Mouse (Mus musculus): ENCODE data around the gene Engase.

The Engase gene

DNA sequence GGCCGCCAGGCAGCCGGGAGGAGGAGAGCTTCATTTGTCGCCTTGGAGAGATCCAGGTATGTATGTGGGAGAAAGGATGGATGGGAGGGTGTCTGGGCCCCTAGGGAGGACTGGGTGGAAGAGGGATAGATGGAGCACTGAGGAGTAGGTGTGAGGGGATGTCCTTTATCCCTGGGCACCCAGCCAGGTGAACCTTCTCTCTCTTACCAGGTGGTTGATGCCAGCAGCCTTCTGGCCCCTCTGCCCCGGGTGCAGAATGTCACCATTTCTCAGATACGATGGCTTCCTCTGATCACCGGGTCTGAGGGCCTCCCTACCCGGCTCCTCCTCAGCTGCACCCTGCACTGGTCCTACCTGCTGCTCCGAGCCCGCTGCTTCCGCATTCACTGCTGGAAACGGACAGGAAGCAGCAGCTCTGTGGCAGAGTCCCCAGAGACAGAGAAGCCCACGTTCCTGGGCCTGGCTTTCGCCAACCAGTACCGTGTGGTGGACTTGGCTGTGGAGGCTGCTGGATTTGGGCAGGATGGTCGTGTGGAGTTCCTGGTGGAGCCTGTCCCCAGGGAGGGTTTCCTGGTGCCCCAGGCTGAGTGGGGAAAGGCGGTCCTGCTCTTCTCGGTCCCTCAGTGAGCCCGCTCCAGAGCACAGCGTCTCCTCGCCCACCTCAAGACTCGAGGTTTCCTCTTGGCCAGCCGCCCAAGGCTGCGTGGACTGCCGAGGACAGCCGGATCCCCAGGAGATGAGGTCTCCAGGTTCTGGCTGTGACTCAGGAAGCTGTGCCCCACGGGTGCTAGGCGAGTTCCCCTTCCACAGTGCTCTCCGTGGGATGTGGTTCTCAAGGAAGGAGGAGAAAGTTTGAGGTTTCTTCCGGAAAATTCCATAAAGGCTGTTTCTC, 10.5 kb downstream of the Engase start:
- DNase-seq (ENCODE audit: low read depth, low spot score), result no peak

GRCm38 (mm10) chr11:118488191-118488906, 11.7 kb downstream of the Engase start:
- DNase-seq (ENCODE audit: low read depth, low spot score), result no peak

DNA sequence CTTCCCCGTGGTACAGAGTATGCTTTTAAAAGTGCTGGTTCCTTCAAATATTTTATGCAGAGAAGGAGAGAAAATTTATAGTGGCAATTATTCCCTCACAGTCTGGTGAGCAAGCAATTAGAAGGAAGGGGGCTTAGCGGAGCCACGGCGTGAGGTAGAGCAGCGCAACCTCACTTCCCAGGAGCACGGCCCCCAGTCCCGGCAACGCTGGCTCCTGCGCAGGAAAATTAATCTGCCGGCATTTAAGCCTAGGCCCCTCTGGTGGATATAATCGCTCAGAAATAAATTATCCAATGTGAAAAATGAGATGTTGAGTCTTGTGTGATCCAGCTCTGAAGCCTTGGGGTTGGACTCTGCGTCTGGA, 12.3 kb downstream of the Engase start:
- no peak for DNase-seq (ENCODE audit: low read depth, low spot score)

DNA sequence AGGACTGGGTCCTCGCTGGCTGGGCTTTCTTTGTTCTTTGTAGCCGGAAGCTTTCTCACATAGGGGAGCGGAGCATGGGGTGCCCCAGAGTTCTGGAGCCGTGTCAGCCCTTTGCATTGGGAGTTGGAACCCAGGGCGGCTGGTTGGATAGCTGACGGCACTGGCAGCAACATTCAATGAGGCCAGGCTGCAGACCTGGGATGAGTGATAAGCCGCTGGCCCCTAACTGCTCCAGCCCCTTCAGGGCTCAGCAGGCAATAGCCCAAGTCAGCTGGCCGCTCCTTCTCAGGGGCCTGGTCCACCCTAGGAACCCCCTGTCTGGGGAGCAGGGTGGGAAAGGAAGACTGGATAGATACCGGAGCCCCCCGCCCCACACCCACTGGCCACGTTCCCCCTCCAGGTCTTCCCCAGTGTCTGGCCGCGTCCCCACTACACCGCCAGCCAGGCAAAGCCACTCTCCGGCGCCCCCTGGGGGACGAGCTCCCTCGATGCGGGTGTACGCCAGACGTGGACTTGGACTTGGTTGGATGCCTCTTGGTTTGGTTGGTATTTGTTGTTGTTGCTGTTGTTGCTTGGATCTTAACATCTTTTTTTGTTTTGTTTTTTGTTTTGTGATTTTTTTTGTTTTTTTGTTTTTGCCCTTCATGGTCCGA, 14.1 kb downstream of the Engase start:
- peak; percentile 43 for DNase-seq (ENCODE audit: low read depth, low spot score)

DNA sequence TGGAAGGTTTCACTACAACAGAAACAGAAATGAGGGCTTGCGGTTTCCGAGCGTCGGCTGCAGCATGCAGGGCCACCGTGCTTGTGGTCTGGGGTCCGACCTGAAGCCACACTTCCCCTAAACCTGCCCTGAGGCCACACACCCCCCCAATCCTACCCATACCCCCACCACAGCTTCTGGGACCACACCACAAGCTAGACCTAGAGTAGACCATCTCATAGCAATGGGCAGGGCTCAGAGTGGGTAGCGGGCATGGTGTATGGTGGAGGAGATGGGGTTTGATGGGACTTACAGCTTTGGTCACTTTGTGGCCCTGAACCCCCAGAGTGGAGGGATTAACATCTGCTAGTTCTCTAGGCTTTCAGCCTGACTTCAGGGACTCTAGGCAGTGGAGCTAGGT, 14.6 kb downstream of the Engase start:
- DNase-seq (ENCODE audit: low read depth, low spot score), result no peak

DNA sequence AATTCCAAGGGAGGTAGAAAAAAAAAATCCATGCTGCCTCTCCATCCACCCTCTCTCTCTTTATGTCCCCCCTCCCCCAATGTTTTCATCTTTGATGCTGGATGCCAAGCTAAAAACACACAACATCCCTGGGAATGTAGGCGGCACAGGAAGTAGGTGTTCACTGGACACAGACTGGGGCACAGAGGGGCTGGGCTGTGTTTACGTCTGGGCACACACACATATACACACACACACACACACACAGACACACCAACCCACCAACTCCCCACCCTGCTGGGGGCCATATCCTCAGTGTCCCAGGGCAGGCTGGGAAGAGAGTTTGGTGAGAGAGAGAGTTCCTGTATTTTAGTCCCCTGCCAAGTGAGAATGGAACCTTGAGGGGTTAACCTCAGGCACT, 16.8 kb downstream of the Engase start:
- DNase-seq (ENCODE audit: low read depth, low spot score), result no peak

GRCm38 (mm10) chr11:118494001-118494737, 17.5 kb downstream of the Engase start:
- no peak for DNase-seq (ENCODE audit: low read depth, low spot score)

DNA sequence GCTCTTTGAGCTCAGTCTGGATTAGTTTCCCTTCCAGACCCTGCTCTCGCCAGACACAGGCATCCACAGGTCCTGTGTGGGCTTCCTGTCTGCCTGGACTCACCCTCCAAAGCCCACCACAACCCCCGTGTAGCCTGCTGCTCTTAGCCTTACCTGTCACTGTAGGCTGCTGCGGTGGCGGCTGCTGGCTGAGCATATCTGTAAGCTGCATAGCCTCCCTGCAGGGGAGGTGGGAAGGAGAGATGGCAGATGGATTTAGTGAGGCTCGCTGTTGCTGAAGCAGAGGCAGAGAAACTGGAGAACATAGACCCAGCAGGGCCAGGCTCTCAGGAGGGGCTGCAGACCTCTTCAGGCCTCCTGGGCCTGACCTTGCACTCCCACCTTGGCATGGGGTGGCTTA, 18.4 kb downstream of the Engase start:
- DNase-seq (ENCODE audit: low read depth, low spot score), result no peak

DNA sequence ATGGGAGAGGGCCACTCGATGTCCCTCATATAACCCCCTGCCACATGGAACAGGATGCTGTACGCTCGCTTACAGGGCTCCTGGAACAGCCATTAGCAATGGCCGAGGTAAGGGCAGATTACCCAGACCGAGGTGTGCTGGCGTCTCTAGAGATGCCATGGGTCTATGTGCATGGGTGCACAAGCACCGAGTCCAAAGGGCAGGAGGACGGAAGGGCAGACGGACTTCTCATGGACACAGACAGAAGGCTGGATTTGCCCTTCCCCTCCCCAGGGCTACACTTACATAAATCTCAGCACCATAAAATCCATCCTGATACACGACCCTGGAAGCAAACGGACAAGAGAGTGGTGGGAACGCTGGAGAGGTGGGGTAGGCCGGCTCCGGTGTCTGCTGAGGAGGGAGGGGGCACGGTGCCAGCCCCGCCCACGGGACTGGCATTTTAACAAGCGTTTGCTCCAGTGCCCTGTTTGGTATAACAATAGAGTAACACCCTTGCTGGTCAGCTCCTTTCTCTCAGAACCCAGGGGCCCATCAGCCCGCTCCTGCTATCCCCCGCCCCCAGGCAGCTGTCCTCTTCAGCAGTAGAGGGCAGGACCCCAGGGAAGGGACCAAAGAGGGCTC, 19.5 kb downstream of the Engase start:
- DNase-seq (ENCODE audit: low read depth, low spot score), result no peak

- DNase-seq (ENCODE audit: low read depth, low spot score), result no peak
Observed at GRCm38 (mm10) chr11:118502990-118503389, 26.4 kb downstream of the Engase start.

- DNase-seq (ENCODE audit: low read depth, low spot score), result no peak
Observed at GRCm38 (mm10) chr11:118503418-118504179, 27.0 kb downstream of the Engase start.

GRCm38 (mm10) chr11:118504180-118504454, 27.5 kb downstream of the Engase start:
- no peak for DNase-seq (ENCODE audit: low read depth, low spot score)

GRCm38 (mm10) chr11:118507095-118507494, 30.5 kb downstream of the Engase start:
- no peak for DNase-seq (ENCODE audit: low read depth, low spot score)

DNA sequence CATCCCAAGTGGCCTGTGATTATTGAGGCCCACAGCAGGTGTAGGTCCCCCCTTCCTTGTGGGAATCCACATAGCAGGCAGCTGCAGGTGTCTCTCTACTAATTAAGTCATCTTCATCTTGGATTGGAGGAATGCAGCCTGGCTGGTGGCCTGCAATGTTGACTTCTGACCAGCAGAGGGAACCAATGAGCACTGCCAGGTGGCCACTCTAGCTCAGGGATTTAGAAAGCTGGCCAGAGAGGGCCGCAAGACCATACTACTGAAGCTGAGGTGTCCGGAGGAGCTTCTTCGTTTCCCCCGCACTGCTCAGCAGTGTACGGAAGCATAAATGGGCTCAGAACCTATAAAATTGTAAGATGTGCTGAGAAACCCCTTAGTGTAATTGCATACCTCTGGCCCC, 31.3 kb downstream of the Engase start:
- peak; percentile 51 for DNase-seq (ENCODE audit: low read depth, low spot score)

DNA sequence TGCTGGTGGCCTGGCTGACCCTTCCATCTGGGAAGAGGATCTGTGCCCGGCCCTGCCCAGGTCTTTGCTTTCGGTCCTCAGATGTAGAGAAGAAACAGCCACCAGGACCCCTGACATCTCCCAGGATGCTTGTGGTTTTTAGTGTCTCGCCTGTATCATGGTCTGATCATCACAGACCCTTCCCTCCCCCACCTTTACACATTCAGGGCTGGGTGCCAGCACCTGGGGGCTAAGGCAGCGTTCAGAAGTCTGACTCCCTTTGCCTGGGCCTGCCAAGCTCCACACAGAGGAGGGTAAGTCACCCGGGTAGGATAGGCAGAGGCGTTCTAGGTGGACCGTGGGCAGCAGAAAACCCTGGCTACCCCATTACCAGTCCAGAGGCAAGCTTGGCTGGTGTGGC, 31.7 kb downstream of the Engase start:
- no peak for DNase-seq (ENCODE audit: low read depth, low spot score)

- no peak for DNase-seq (ENCODE audit: low read depth, low spot score)
Observed at GRCm38 (mm10) chr11:118511851-118512250, 35.2 kb downstream of the Engase start.

DNA sequence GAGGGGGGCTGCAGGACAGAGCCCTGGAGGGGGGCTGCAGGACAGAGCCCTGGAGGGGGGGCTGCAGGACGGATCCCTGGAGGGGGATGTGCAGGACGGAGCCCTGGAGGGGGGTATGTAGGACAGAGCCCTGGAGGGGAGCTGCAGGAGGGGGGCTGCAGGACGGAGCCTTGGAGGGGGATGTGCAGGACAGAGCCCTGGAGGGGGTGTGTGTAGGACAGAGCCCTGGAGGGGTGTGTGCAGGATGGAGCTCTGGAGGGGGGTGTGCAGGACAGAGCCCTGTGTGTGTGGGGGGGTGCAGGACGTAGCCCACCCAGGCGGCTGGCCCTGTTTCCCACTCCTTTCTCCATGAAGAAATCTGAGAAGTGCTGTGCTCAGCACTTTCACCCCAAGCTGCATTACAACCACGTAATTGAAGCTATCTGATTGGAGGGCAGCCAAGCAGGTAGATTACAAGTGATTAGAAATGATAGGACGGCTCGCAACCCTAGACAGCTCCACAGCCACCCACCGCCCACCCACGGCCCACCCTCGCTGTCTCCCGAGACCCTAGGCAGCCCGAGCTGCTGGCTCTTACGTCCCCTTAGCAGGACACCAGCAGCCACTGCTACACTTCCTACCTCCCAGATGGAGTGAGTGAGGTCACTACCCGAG, 35.8 kb downstream of the Engase start:
- DNase-seq (ENCODE audit: low read depth, low spot score), result no peak

- no peak for DNase-seq (ENCODE audit: low read depth, low spot score)
Observed at GRCm38 (mm10) chr11:118517924-118518323, 41.3 kb downstream of the Engase start.

DNA sequence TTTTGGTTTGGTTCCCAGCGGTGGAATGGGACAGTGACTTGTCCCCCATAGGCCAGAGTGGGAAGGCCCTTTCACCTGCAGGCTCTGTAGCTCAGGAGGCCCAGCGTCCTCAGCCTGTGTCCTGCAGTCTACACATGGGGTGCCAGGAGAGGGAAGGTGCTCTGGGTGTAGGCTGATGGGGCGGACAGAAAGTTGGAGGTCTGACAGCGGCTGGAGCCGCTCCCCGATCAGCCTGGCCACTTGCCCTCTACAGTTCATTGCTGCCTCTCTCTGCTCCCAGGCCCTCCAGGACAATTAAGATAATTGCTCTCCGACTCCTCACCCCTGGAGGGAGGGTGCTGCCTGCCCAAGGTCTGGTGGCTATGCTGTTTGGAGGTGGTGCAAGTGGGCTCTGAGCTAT, 42.1 kb downstream of the Engase start:
- DNase-seq (ENCODE audit: low read depth, low spot score), result no peak

GRCm38 (mm10) chr11:118520251-118520650, 43.6 kb downstream of the Engase start:
- no peak for DNase-seq (ENCODE audit: low read depth, low spot score)
